Mouse (Mus musculus) left cerebral cortex, postnatal 4 days (tissue): ENCODE measurements around the gene Dab2ip. TPM values are rescaled to one million over a fixed set of nuclear protein-coding genes. Genes with fewer than 3 reads are reported as not detected.

Experiments used
- DNase-seq: peaks from one replicate; pipeline ENCODE4 v3.0.0-alpha.2; 2022
- intact Hi-C: fragments of 180-260 bp; cut with DNase I; formaldehyde crosslinking; loops from one replicate; pipeline ENCODE4 v1.15.1; 2025
- total RNA-seq, 2 experiments: library from RNA; stranded (reverse); gene quantifications; 2 replicates each; pipeline ENCODE4 v1.2.3; 2021

The Dab2ip gene
- total RNA-seq, 2 experiments from 2014 or later: 125 to 135 TPM

DNA sequence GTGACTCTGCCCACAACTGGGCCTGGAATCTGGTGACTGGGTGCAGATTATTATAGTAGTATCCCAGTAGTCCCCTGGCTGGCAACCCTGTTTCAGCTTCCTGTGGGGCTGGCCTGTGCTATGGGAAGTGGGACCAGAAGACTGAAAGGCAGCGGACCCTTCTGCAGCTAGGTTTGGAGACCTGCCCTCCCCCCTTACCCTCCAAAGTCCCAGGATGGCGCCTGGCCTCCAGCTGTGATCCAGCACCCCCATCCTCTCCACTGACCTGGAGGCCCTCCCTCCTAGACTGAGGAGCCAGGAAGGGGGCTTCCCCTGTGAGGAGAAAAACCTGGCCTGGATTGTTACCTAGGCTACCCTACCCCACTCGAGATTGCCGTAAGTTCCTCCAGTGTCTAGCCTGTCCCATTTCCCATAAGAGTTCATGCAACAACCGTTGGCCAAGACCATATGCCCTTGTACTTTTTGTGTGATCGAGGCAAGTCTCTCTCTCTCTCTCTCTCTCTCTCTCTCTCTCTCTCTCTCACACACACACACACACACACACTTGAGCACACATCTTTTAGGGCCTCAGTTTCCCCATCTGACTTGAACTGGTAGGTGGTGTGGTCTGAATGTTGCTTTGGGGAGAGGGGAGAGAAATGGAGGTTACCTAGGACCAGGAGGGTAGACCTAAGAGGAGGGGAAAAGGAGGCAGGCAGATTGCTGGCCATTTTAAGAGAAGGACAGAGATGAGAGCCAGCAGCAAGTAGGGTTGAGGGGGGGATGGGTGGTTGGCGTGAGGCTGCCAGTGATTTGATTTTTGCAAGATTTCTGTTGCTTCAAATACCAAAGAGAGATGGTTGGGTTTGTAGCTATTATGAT is 62.5 kb downstream of the Dab2ip start:
- intact Hi-C loops: no loop called here
- DNase-seq: peak; percentile 58

DNA sequence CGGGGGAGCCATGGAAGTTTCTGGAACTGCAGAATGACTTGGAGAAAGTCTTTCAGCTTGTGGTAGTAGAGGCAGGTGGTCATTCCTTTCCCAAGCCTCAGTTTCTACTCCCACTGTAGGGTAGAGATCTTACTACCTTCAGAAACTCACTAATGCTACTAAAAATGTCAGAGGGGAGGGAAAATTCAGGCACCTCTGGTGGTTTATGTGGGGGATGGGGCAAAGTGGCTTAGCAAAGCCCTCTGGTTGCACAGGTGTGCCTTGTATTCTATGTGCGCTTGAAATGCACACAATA is 63.1 kb downstream of the Dab2ip start:
- intact Hi-C loops: no loop called here
- no peak for DNase-seq

DNA sequence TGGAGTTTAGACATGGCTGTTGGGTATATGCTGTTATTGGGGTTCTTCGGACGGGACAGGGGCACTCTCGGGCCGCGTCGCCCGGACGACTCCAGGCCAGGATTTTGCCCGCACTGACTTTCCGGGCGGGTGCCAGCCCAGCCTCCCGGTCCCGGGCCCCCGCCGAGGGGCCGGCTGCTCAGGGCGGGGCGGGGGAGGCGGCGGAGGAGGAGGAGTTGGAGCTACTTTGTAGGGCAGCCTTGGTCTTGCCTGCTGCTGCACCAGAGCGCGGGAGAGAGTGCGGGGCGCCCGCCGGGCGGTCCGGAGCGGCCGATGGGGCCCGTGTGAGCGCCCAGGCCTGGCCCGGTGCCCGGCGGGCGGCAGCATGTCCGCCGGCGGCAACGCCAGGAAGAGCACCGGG is 63.7 kb downstream of the Dab2ip start:
- intact Hi-C loops: no loop called here

DNA sequence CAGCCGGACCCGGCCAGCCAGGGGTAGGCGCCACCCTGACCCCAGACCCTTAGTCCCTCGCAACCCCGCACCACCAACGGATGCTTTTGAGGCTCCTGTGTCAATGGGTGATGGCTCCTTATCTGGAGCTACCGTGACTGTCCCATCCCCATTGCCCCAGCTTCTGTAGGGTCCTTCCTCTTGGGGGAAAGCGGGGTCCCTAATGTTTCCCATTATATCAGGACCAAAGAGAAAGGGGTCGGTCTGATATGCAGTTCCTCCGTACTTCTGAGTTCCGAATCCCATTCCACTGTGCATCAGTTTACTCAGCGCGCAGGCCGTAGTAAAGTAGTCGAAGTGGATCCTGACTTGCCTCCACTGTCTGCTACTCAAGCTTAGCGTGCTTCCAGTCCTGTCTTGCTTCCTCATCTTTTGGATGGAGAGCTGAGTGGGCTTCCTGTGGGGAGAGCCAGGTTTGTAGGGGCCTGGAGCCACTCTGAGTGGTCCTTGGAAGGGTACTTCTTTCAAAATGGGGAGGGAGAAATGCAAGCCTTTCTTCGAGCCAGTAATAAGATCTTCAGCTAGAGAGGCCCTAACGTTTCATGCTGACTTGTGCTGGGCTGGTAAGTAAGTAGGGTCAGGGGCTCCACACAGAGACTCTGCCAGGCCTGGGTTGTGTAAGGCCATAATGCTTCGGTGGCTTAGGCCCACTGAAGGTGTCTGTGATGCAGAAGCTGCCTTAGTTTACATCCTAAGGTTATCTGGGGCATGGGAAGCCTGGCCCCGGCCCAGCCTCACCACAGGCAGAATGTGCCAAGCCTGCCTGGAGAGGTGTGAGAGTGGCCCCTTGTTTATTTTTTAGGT is 64.4 kb downstream of the Dab2ip start:
- intact Hi-C loops: no loop called here
- DNase-seq: no peak

More for the DNA sequence above, 63.7 kb downstream of the Dab2ip start:
- DNase-seq: peak; percentile 89

DNA sequence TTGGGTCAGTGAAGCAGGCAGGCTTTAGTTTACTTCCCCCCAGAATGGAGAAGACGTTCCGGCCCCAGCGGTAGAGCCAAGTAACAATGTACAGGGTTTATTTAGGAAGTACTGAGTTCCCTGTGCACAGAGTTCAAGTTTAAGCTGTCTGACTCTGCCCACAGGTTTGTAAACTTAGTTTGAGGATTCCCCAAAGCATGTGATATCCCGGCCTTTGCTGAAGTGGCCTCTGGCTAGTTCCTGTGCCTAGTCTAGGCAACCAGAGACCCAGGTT is 65.0 kb downstream of the Dab2ip start:
- DNase-seq: no peak

DNA sequence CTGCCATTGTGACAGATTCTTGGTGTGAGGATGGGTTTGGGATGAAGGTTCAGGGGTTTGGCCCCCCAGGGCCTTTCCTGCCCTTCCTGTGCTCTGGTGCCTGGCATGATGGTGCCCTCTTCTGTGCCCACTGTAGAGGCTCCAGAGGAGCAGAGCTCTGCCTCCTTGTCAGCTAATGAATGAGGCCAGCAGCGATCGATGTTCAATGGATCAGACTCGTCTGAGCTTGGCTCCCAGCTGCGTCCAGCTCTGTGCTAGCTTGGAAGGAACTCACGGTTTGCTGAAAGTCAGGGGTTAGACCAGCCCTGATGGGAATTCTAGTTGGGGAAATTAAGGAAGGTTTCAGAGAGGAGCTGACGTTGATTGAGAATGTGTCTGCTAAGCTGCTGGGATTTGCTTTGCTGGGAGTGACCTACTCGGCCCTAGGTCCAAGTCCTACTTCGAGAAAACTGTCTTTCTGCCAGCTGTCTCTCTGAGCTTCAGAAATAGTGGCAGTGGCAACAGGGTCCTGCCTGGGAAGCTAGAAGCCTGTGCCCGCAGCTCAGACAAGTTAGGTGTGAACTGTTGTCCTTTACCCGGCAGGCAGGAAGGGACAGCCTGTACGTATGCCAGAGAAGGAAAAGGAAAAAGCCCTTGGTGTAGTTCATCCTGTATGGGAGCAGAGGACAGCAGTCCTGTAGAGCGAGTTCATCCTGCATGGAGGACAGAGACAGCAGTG is 65.5 kb downstream of the Dab2ip start:
- intact Hi-C loops: no loop called here
- no peak for DNase-seq

More for the DNA sequence above, 65.0 kb downstream of the Dab2ip start:
- intact Hi-C loops: no loop called here

DNA sequence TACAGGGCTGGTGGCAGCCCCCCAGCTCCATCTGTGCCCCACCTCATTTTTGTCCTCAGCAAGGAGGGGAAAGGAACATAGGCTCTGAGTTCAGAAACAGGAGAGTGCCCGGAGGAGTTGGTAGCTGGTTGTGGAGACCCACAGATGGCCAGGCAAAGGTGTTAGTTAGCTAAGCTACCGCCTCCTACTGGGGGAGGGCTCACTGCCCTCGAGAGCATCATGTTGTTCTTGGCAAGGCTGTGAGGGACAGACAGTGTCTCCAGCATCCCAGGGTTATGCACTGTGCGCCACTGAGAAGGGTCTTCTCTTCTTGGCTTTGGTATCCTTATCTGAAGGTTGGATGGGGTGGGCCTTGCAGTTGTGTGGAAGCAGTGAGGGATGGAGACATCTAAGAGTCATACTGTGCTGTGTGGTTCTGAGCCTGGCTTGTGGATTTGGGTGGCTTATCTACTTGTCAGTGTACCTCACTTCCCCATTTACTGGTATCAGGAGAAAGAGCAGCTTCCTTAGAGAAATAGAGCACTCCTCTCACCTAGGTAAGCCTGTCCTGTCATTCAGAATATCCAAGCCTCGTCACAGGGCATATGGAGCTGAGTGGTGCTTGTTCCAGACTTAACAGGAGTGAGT is 66.4 kb downstream of the Dab2ip start:
- no peak for DNase-seq
- intact Hi-C loops: no loop called here

DNA sequence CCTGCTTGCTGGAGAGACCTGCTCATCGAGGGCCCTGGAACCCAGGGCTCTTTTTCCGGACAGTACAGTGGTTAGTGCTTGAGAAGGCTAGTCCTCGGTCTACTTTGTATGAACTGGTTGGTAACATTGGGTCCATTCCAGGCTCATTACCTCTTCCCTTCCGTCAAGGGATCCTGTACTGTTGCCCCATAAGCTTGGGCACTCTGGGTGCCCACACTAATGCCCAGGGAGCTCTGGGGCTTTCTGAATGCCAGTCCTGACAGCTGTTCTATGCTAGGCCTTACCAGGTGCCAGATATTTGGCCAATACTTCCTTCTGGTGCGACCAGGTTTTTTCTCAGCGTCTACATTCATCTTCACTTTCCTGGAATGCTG is 66.9 kb downstream of the Dab2ip start:
- DNase-seq: no peak
- intact Hi-C loops: no loop called here

DNA sequence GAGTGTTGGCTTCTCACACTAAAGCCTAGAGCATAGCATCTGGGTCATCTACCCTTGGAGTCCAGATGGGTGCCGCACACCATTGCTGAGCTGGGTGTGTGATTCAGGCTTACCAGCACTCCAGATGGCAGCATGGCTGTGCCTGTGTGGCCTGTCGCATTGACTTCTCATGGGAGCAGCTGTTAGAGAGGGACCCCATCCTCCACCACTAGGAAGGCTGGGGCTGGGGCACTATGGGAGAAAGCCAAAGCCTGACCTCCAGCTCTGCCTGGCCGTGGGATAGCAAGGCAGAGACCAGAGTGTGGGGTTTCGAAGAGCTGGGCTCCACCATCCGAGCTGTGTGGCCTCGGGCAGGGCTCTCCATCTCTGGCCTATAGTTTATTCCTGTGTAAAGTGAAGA is 67.5 kb downstream of the Dab2ip start:
- intact Hi-C loops: no loop called here
- peak; percentile 68 for DNase-seq

DNA sequence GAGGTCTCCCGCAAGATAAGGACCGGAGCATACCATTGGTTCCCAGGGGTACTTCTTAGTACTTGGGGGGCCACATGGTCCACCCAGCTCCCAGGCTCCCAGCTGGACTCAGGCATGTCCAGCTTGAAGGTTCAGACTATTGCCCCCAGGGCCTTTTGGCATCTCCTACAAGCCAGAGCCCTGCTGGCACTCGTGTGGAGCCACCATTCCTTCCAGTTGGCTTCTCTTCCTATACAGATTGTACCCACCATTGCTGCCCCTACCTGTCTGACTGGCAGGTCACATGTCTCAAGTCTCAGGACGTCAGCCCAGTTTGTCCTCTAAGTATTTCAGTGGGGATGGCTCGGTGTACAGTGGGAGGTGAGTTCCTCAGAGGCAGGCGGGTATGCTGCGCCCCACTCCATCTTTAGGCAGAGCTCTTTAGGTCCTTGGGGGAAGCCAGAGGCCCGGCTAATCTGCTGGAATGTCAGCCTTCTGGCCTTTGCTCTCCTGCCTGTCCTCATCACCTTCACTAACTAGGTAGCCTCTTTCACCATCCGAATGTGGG is 68.2 kb downstream of the Dab2ip start:
- intact Hi-C loops: no loop called here
- DNase-seq: no peak

DNA sequence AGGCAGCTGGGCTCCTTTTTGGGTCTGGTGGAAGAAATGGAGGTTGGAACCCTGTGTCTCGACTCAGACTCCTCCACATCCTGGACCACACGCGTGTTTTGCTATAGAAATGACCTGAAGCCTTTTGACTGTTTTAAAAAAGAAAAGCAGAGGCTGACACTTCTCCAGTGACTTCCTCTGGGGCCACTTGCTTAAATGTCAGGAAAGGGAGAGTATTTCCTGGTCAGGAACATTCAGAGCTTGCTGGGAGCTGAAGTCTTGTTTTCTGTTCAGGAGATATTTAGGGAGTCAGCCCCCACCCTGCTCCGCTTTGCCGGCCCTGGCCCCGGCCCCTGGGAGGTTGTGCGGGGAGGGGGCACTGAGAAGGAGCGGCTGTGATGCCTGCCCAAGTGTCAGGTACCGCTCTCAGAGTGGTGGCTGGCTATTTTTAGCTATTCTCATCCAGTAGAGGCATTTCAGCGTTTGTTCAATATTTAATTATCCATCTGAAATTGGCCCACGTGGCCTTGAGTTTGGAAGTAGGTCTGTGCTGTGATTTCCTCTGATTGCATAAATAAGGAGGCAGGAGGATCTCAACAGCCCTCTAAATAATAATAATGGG is 69.3 kb downstream of the Dab2ip start:
- intact Hi-C loops: no loop called here
- DNase-seq: no peak

DNA sequence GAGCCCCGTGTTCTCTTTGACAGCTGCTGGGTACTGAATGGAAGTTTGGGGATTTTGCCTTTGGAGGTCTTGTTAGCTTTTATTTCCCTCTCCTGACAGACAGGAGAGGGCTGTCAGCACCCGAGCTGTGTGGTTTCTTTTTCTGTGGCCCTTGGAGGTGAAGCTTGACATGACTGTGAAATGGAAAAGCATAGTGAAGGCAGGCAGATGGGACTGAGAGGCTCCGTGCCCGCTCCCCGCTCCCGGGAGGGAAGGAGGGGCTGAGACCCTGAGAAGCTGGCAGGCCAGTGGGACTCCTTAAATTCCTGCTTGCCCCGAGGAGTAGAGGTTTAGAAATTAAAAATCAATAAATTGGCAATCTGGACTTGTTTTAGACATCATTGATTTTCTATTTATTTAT is 70.0 kb downstream of the Dab2ip start:
- intact Hi-C loops: no loop called here
- no peak for DNase-seq

DNA sequence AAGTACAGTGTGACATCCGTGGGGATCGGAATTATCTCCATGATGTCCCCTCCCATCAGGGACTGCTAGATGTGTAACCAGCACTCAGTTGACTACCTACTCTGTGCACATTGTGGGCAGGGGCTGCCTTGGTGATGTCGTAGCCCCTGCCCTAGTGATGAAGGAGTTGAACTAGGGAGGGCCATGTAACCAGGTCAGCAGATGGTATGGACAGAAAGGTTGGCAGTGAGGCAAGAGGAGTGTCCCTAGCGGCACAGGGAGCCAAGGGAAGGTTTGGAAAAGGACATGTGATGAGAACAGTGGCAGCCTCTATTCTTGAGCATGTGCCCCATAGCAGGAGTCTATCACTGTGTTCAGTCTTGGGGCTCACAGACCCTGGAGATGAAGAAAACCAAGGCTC is 70.6 kb downstream of the Dab2ip start:
- peak; percentile 69 for DNase-seq
- intact Hi-C loops: no loop called here

DNA sequence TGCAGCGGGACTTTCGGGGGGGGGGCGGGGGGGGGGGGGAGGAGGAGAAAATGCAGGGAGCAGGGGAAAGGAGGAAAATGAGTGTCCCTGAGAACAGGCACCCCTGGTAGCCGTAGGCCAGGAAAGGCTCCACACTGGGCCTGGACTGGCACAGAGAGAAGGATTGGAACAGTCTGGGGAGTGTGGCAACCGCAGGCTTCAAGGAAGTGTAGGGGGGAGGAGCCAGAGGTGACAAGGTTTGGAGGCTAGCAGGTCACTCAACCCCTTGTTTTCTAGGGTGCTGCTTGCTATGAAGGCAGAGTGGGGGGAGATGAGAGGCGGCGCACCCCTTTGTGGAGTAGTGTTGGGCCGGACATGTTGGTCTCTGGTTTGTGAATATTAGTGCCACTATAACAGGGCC is 71.1 kb downstream of the Dab2ip start:
- DNase-seq: no peak
- intact Hi-C loops: no loop called here

DNA sequence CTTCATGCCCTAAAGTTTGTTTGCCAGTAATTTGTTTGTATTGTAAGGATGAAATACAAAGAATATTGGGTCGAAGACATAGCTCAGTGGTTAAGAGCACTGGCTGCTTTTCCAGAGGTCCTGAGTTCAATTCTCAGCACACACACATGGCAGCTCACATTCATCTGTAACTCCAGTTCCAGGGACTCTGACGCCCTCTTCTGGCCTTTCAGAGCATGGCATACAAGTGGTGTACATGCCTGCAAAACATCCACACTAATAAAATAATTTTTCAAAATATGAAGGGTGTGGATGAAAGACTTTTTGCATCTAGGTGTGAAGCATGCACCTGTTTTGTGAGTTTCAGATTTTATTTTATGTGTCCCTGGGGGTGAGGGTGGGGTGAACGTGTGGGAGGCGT is 75.3 kb downstream of the Dab2ip start:
- no peak for DNase-seq
- intact Hi-C loops: no loop called here

DNA sequence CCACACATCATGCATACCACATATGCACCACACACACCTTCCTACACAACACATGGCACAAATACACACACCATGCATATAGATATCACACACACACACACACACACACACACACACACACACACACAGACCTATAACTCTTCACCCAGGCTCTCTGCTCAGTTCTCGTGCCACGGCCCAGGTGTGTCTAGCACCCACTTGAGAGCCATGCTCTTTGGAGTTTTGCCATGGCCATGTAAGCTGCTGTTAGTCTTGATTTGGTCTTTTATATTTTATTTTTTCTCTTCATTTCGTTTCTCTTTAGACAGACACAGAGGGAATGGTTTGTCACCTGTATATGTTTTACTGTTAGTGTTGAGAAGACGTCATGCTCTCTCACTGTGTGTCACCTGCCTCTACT is 76.9 kb downstream of the Dab2ip start:
- intact Hi-C loops: no loop called here
- no peak for DNase-seq

DNA sequence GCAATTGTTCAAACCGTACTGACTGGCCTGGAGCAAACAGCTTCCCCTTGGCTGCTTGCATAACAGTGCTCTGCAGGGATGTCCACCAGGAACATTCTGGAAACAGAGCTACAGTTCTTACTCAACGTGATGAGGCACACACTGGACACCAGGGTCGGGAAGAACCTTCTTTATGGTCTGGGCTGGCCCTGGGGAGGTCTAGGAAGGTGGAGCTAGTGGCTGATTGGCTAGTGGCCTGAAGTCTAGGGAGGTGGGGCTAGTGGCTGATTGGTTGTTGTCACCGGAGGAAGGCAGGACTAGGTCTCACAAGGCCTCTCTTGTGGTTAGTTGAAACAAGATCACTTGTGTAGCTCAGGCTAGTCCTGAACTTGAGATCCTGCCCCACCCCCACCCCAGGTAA is 77.5 kb downstream of the Dab2ip start:
- intact Hi-C loops: no loop called here

DNA sequence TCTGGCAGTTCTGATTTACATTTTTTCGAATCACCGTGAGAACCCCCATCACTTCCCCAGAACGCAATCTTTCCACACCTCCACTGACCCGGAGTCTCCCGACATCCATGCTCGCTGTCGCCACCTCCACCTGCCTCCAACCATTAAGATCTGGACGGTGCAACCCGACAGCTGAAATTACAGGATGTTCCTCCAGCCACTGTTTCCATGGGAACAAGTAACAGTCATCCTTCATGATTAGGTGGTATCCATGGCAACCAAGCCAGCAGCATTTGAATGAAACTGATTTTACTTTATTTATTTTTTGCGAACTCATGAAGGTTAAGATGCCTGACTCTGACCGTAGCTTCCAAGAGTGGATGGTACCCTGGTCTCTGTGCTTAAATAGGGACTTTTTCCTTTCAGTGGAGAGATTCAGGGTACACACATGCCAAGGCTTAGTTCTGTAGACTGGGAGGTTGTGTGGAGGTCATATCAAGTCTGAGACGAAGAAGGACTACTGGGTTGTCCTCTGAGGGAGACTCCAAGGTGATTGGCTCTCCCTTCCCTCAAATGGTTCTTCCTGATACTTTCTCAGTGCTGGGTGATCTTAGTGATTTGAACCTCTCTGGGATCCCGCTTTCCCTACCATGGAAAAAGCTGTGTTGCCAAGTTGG is 79.9 kb downstream of the Dab2ip start:
- DNase-seq: no peak
- intact Hi-C loops: no loop called here

More for the DNA sequence above, 77.5 kb downstream of the Dab2ip start:
- DNase-seq: no peak

DNA sequence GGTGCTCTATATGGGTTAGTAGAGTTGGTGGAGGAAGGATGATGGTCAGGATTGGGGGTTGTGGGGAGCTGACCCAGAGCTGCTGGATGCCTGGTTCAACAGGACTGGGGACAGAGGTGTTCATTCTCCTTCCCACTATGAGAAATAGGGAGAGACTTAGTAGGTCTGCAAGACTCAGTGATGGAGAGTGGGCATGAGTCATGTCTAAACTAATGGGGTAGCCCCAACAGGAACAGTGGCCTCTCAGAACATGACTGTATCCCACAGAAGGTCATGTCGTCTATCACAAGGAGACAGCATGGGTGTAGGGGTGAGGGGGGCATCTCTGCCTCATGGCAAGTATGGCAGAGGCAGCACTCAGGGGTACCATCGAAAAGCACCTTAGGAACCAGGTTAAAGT is 81.7 kb downstream of the Dab2ip start:
- no peak for DNase-seq
- intact Hi-C loops: no loop called here

DNA sequence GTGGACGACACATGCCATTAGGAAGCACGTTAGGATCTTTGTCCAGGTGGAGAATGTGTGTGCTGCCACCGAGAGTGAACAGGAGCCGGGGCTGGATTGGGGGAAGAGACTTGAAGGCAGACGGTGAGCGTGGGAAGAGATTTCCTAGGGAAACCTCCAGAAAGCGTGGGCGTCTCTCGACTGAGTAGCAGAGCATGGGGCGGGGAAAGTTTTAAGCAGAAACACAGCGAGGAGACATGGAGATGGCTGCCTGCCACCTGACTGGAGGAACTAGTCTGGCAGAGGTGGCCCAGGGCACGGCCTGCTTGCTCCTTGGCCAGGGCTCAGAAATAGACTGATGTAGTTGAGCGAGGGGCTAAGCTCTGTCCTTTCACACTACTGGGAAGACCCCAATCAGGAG is 82.5 kb downstream of the Dab2ip start:
- peak; percentile 61 for DNase-seq
- intact Hi-C loops: no loop called here
